Mouse (Mus musculus): ENCODE data around the gene Nuak2.

GRCm38 (mm10) chr1:132287445-132287844 is 28.5 kb upstream of the Nuak2 start:
- TF ChIP-seq CTCF (IDR thresholded peaks at IDR 0.05; ENCODE audit: low read depth, low read length) (no peak), POLR2A (IDR thresholded peaks at IDR 0.05; ENCODE audit: insufficient read depth, low read length) (no peak)
